Mouse (Mus musculus) layer of hippocampus, postnatal 25 days (tissue): ENCODE measurements at regions not wholly inside any gene's neighbourhood (a gene's known extent, or its start where the extent isn't known, plus 50 kb on each side); places are given as distances from the start of the nearest gene placed in this dataset.
A peak's percentile ranks its signal among the peaks of the same experiment; 100 is the strongest.
"Not testable (repeated sequence)": the region's sequence is repeated elsewhere in the genome, so short reads cannot be mapped to it uniquely, and the experiment has no call there.

Experiments
- DNase-seq, 2 experiments: peaks; one replicate each; pipeline ENCODE4 v3.0.0; 2022; ENCODE audit warnings: mixed read lengths in 2 of 2, low spot score in 1 of 2; ENCODE audit errors: extremely low spot score in 1 of 2

DNA sequence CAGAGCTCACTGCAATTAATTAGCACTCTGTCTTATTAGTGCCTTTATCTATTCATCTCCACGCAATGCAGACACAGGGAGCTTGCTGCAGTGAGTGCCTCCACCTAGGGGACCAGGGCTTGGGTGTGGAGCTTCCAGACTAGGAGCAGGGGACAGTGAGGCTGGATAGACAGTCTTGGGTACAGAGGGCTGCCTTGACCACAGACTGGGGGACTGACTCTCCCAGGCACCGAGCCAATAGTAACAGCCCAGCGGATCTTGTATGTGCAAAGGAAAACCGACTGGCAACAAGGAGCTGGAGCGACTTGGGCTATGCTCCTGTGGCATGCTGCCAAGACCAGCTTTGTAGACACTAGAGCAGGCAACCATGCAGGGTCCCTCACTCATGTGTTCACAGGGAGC lies 172.8 kb upstream of the Rpl38 start:
- DNase-seq, result no peak

DNA sequence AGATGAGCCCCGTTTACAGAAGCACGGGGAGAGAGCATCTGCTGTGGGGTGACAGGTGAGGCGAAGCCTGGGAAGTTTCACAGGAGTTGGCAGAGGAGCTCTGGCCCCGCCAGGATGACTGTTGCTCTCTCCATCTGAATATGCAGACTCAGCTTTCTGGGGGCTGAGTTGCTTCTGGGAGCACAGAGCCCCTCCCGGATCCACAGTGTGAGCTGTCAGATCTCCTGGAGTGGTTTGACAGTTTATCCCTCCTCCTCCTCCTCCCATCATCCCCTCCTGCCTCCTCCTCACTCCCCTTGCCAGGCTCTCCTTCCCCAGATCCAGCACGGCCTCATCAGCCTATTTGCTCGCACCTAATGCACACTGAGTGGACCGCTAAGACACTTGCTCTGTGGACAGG lies 181.9 kb upstream of the Rpl38 start:
- no peak for DNase-seq

DNA sequence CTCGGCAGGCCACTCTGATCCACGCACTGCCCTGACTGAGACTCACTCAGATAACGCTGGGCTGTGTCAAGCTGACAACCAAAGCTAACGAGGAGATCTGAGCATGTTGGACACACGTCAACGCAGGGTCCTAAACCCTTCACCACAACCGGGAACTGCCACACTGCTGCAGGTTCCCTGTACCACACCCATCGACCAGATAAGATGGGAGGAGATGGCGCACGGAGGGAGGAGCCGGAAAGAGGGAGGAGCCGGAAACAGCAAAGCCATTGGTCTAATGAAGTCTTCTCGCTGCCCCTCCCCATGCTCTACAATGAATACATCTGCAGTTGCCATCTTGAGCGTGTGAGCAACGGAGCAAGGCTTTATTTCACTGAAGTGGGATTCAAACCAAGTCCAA lies 182.9 kb upstream of the Rpl38 start:
- no peak for DNase-seq

DNA sequence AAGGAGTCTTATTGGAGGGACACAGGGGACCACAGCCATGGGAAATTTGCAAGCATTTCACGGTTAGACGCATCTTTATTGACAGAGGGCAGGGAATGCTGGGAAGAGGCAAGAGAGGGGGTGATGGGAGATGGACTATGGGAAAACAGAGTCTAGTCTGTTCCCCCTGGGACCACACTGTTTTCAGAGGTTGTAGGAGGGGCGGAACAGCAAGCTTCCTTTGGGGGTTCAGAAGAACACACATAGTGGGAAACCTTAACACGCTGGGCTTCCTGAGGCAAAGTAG lies 183.7 kb upstream of the Rpl38 start:
- DNase-seq, result no peak

DNA sequence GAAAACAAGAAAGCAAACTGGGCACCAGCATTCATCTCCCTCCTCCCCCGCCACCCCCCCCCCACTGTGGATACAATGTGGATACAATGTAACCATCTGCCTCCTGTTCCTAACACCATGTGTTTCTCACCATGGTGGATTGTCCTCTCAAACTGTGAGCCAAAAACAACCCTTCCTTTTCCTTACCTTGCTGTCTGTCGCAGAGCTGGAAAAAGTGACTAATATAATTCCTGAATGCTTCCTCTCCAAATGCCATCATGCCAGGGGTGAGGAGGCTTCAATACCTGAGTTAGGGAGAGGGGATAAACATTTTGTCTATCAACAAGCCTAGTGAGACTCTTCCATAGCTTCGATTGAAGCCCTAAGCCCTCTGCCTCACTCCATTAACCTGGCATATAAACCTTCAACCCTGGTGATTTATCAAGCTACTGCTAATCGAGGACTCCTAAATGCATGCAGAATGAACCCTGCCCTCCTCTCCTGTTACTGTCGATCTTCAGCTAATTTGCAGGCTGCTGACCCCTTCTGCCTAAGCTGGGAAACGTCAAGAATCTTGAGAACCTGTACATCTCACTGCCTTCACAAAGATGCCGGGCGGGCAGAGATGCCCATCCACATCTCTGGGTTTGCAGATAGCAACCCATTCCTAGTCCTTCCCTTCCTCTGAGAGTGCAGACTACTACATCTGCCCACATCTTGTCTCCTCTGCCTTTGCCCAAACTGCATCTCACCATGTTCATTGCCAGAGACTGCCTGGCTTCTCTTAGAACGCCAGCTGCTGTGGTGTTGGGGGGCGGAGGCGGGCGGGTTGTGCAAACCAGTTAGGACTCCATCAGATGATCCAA lies 184.3 kb upstream of the Rpl38 start:
- DNase-seq, result no peak

DNA sequence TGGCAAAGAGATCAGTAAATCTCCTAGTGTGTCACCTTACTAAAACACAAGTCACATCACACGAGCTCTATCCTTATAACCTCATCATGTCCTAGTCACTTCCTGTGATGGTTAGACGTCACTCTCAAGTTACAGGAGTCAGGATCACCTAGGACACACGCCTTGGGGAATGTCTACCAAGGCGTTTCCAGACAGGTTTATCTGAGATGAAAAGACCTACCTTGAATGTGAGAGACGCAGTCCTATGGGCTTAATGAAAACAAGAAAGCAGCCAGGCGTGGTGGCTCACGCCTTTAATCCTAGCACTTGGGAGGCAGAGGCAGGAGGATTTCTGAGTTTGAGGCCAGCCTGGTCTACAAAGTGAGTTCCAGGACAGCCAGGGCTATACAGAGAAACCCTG lies 185.0 kb upstream of the Rpl38 start:
- DNase-seq, result not testable (repeated sequence)

DNA sequence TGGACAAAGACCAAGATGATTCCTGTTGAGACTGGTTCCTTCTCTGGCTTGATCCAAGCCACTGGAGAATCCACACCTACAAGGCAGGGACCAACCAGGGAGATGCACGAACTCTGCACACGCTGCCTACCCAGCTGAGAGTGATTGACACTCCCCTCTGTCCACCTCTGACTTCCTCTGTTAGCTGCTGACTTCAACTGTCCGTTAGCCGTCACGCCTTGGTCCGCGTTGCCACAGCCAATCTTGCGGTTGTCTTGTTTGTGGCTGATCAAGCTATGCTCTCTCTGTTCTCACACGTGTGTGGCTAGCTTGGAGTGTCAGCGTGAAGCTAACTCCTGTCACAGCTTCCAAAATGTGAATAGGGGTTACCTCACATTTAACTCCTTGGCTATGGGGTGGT lies 186.3 kb upstream of the Rpl38 start:
- DNase-seq, result no peak

DNA sequence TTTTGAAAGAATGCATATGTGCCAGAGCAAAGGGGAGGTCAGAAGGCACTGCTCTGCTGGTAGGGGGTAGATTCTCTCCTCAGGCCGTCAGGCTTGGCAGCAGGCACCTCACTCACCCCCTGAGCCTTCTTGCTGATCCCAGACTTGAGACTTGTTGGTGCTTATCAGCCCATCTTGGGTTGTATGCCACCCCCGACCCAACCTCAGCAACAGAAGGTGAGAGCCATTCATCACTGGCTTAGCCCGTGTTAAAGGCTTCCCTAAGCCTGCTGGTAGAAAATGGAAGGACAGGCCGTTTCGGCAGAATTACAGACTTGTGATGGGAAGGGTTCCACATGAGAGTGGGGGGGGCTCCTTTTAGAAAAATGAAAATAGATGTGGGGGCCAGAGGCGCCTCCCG lies 187.3 kb upstream of the Rpl38 start:
- DNase-seq, result no peak

DNA sequence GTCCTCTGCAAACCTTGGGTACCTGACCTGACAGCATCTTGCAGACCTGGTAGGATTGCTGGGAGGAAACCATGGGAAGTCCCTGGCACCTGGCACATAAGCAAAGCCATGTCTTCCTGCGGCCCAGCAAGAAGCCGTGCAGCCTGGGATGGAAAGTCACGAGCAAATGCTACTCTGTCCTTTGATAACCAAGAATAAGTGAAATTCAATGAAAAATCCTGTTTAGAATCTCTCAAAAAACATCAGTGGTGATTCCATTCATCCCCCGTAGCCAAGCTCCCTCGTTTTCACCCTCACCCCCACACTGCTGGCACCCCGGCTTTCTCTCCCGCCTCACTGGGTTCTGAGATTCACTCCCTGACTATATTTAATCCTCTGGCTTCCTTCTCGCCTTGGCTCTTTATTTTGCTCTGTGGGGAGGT lies 188.2 kb upstream of the Rpl38 start:
- DNase-seq, result no peak

DNA sequence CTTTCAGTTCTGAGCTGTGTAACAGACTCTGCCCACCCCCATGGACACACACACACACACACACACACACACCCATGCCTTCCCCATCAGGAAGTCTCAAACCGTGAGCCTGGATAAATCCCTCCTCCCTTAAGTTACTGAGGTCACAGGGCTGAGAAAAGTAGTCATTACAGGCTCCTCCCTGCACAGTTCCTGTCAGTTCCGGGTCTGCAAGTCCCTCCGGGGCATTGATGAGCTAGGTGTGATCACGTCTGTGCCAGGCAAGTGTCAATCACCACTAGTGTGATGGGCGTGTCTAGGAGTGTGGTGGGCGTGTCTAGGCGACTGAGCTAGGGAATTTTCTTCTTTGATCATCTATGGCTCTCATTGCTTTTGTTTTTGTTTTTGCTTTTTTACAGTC lies 189.6 kb upstream of the Rpl38 start:
- DNase-seq, result no peak

DNA sequence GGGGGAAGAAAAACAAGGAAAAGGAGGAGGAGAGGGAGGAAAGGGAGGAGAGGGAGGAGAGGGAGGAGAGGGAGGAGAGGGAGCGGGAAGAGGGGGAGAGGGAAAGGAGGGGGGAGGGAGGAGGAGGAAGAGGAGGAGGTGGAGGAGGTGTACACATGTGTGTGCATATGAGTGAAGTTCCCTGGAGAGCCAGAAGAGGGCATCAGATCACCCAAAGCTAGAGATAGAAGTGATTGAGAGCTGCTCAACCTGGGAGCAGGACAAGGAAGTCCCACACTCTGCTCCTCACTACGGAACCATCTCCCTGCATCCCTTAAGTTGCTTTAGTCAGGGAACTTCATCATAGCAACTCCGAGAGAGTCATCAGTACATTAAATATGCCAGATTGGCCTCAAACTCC lies 191.0 kb upstream of the Rpl38 start:
- peak in 1 of 2 experiments; percentile 42 for DNase-seq

DNA sequence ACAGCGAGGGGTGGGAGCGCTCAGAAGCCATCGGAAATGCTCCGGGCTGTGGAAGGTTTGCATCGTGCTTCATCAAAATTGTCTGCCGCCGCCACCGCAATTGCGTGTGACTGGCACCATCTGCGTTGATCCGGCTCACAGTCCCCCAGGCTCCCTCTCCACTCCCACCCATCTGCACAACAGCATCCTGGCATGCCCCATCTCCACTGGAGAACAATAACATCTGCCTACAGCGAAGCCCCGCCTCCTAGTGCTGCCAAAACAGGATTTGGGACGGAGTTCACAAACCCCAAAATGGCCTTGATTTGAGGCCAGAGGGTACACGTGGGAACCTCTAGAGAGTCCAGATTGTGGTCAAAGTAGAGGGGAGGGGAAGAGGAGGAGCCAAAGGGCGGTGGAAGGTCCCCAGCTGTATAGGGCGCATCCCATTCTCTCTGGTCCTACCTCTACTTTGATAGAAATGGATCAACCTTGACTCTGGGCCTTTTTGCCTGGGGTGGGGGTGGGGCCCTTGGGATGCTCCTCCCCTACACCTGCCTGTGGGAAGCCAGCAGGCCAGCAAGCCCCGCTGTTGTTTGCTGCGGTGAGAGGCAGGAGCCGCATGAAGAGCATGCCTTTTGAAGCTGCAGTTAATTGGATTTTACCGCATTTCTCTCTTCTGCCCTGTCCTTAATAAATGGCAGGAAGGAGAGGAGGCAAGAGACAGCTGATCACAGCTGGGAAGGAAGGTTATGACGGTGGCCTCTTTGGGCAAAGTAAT lies 195.6 kb upstream of the Rpl38 start:
- DNase-seq, result peak in 1 of 2 experiments; percentile 27

DNA sequence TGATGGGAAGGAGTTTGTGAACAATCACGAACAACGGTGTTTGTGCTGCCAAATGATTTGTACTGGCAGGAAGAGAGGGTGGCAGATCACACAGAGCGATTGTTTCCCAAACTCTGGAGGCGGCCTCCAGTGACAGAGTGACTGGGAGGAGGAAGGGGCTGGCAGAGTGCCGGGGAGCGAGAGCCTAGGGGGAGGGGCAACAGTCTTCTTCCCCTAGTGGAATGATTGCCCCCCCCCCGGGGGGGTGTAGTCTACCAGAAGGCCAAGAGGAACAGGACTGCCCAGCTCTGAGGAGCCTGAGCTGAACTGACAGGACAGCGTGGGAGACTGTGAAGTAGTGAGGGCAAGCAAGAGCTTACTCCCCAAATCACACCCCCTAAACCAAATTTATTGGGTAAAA lies 199.9 kb upstream of the Rpl38 start:
- peak in 1 of 2 experiments; percentile 68 for DNase-seq

DNA sequence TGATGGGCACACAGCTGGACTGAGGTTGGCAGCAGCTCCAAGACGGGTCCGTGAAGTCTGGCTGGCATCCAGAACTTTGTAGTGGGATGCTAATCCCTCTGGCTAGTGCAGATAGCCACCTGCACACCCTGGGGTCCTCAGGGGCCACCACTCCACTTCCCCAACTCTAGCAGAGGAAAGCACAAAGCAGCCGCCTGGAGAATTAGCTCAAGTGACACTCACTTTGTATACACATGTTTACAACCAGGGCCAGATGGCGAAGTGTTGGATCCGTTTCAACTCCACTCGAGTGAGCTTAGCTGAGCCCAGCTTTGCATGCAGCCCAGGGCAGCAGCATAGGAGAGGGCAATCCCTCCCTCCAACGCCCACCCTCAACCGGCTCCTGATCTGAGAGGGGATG lies 200.5 kb upstream of the Rpl38 start:
- DNase-seq, result peak; percentile 49 to 59

DNA sequence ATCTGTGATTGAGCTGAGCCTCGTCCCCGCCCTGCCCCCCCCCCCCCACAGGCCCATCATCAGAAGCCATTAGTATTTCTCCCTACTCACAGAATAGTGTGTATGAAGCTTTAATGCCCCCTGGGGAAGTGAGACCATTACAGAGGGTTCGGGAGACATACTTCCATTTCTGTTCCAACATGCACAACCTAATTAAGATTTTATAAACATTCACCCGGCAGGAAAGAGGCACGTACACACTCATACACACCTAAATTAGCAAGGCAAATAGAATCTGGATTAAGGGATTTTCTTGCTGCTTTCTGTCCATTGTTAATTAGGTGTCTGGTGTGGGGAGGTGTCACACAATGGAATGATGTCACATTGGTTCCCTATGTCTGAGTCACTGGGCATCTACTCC lies 202.8 kb upstream of the Rpl38 start:
- no peak for DNase-seq

DNA sequence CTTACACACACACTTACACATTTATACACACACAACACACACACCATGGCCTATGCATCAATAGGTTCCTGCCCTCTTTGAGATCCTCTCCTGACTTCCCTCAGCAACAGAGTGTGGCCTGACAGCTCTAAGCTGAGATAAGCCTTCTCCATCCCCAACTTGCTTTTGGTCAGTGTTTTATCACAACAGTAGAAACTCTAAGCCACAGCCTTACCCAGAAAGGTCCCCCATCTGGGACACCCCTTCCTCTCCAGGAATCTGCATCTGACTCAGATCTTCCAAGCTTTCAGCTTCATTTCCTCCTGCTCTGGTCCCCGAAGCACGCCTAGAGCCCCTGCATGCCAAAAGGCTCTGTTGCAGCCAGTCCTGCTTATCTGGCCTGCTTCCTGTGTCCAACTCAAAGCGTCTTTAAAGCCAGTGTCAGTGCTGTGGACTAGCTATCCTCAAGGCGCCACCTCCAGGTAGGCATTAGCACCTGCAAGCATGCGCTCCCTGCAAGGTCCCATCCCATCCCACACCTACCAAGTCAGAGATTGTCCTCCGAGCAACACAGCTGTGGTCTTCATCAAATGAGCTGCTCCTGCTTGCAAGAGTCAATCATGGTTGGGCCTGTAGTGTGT lies 205.5 kb upstream of the Rpl38 start:
- DNase-seq, result peak in 1 of 2 experiments; percentile 53

DNA sequence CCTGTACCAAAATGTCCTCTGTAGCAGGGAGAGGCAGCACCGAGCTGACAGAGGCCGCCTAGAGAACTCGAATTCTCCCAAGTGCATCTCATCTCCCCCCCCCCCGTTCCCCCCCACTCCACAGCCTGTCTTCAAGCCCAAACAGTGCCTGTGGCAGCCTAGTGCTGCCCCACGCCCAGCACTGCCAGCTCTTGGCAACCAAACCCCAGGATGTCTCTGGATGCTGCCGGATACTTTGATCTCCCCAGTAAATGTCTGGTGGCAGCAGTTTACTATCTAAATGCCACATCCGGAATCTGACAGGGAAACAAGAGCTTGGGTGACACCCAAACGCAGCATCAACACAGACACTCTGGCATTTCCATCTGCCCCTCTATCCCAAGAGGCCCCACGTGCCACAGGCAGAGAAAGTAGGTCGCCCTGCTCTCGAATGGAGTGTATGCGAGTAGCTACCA lies 213.4 kb upstream of the Rpl38 start:
- DNase-seq, result no peak

DNA sequence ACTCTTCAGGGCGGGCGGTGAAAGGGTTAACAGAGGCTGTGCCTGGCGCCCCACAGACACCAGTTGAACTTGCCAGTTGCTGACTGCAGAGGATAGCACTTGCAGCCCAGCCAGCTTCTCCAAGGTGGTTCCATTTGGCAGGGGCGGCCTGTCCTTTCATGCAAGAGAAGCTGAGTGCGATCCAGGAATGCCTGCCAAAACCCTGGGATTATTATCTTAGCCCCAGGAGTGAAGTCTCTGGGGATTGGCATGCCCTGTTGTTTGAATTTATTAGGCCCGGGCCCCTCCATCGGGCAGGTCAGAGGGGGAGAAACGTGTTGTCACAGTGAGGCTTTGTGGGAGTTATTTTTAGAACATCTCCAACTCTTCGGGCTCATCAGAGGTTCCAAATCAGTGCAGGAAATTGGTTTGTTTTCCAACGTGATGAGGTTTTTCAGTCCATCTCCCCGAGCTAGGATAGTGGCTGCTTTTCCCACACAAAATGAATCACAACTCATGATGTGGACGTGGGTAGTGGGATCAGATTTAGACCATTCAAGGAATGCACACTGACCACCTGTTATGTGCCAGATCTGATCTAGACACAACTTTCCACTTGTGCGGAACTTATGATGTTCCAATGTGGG lies 219.4 kb upstream of the Rpl38 start:
- peak in 1 of 2 experiments; percentile 38 for DNase-seq

DNA sequence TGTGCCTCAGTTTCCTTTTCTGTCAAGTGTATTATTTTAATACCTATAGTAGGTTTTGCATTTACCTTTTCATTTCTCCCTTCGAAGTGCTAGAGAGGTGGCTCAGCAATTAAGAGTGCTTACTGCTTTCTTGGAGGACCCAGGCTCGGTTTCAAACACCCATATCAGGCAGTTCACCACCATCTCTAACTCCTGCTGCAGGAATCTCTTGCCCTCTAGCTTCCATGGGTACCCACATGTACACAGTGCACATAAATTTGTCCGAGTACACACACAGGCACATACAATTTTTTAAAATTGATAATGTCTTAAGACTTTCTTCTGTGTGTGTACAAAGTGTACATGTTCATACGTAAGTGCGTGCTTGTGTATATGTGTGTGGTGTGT lies 220.9 kb upstream of the Rpl38 start:
- no peak for DNase-seq

DNA sequence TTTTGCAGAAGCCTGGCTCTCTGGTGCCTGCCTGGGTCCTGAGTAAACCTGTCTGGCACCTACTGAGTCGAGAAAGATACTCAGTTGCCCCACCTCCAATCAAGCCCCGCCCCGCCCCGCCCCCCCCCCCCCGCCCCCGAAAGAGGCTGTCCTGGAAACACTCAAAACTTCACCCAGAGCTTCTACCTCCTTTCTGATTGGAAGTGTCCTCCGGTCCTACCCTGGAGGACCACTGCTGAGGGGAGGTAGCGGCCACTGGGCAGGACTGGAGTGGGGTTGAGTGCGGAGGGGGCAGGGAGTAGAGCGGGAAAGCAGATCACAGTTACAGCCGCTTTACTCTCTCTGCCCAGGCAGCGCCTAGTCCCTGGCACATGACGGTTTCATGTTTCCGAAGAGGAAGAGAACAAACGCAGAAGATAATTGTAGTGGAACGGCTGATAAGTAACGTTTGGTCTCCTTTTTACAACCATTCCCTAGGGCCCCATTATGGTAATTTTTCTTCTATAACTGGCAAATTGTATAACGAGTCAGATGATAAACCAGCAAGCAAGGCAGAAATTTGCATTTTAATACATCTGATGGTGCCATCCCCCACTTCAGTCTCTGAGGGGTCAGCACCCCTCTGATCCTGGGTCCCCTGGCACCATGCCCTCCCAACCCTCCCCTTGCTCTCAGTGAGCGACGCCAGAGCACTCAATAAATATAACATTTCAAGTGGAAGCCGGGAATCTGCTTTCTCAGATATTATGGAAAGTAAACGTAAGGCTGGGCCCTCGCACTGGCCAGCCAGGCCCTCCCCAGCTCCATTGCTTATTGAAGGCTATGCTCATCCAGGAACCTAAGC lies 221.5 kb upstream of the Rpl38 start:
- DNase-seq, result no peak
